Mouse (Mus musculus) myocyte (in vitro differentiated cells): ENCODE measurements around the gene Pde8b. TPM values are rescaled to one million over a fixed set of nuclear protein-coding genes. Genes with fewer than 3 reads are reported as not detected.

Source experiments
- H3K27me3 ChIP-seq: one replicate; pipeline ENCODE4 v1.6.1; 2011; ENCODE audit not compliant: control insufficient read depth, insufficient read depth, insufficient read length
- H3K36me3 ChIP-seq: one replicate; pipeline ENCODE4 v1.6.1; 2011; ENCODE audit not compliant: control insufficient read depth, insufficient read depth
- H3K4me2 ChIP-seq: one replicate; pipeline ENCODE4 v1.6.1; 2011; ENCODE audit warnings: low read depth, control low read depth
- H3K4me3 ChIP-seq: one replicate; pipeline ENCODE4 v1.5.1; 2011; ENCODE audit warnings: mild to moderate bottlenecking, control low read depth, moderate library complexity
- H3K79me2 ChIP-seq: one replicate; pipeline ENCODE4 v1.6.1; 2011; ENCODE audit not compliant: control insufficient read depth, insufficient read depth
- H3ac ChIP-seq: one replicate; pipeline ENCODE4 v1.6.1; 2011; ENCODE audit not compliant: control insufficient read depth, insufficient read length
- CEBPB ChIP-seq: IDR thresholded peaks from 2 replicates; pipeline ENCODE4 v1.6.1; 2011; ENCODE audit warnings: mild to moderate bottlenecking, moderate library complexity; ENCODE audit not compliant: poor library complexity, insufficient read depth, severe bottlenecking
- E2F4 ChIP-seq: IDR thresholded peaks from one replicate; pipeline ENCODE4 v1.6.1; 2011; ENCODE audit warnings: mild to moderate bottlenecking, control low read depth, moderate library complexity; ENCODE audit not compliant: insufficient read depth
- MAX ChIP-seq: IDR thresholded peaks from one replicate; pipeline ENCODE4 v1.6.1; 2011; ENCODE audit warnings: low read depth, mild to moderate bottlenecking, control low read depth
- MYOD1 ChIP-seq, 3 experiments: IDR thresholded peaks; one replicate each; pipeline ENCODE4 v1.6.1; 2011; ENCODE audit warnings: control low read depth in 2 of 3, low read depth in 2 of 3, mild to moderate bottlenecking in 2 of 3, moderate library complexity in 1 of 3; ENCODE audit not compliant: insufficient read length in 2 of 3, control insufficient read depth in 1 of 3
- MYOG ChIP-seq, 3 experiments: IDR thresholded peaks; one replicate each; pipeline ENCODE4 v1.6.1; 2011; ENCODE audit warnings: control low read depth in 2 of 3, low read depth in 2 of 3, mild to moderate bottlenecking in 2 of 3; ENCODE audit not compliant: insufficient read length in 2 of 3, control insufficient read depth in 1 of 3, insufficient read depth in 1 of 3
- POLR2A ChIP-seq: IDR thresholded peaks from one replicate; pipeline ENCODE4 v1.6.1; 2011; ENCODE audit warnings: low read depth, mild to moderate bottlenecking, control low read depth, moderate library complexity; ENCODE audit not compliant: insufficient read length
- POLR2AphosphoS2 ChIP-seq: IDR thresholded peaks from one replicate; pipeline ENCODE4 v1.6.1; 2011; ENCODE audit warnings: low read depth, control low read depth; ENCODE audit not compliant: insufficient read length
- REST ChIP-seq: IDR thresholded peaks from one replicate; pipeline ENCODE4 v1.6.1; 2011; ENCODE audit warnings: mild to moderate bottlenecking, control low read depth, moderate library complexity; ENCODE audit not compliant: insufficient read depth, insufficient read length
- SRF ChIP-seq: IDR thresholded peaks from one replicate; pipeline ENCODE4 v1.6.1; 2011; ENCODE audit warnings: low read depth; ENCODE audit not compliant: control insufficient read depth, insufficient read length
- TCF12 ChIP-seq: IDR thresholded peaks from one replicate; pipeline ENCODE4 v1.6.1; 2011; ENCODE audit warnings: mild to moderate bottlenecking, control low read depth; ENCODE audit not compliant: poor library complexity, insufficient read depth, severe bottlenecking
- TCF3 ChIP-seq: IDR thresholded peaks from one replicate; pipeline ENCODE4 v1.6.1; 2011; ENCODE audit warnings: low read depth, control low read depth; ENCODE audit not compliant: insufficient read length
- USF1 ChIP-seq: IDR thresholded peaks from one replicate; pipeline ENCODE4 v1.6.1; 2011; ENCODE audit warnings: low read depth, mild to moderate bottlenecking, control low read depth, moderate library complexity
- polyA plus RNA-seq: library from polyadenylated mRNA; unstranded; fragments of >200 nt; fragmentation: generic; extraction: Trizol; gene quantifications from one replicate; pipeline ENCODE4 v1.2.1, GENCODE M21; 2012; ENCODE audit warnings: missing spikeins

Pde8b gene
- polyA plus RNA-seq, 1 experiment = 0.05 TPM

GRCm38 (mm10) chr13:95260391-95260790, 10.3 kb upstream of the Pde8b start:
- no peaks in the 10 kb centered on the region for H3K79me2 ChIP-seq
- no peaks in the 10 kb centered on the region for H3K36me3 ChIP-seq
- H3K27me3 ChIP-seq = no peaks in the 10 kb centered on the region
- H3ac ChIP-seq = no peak overlapping the region
- no peak overlapping the region for H3K4me3 ChIP-seq
- no peak for TF ChIP-seq E2F4
- TF ChIP-seq TCF3 = no peak
- no peak for TF ChIP-seq TCF12
- H3K4me2 ChIP-seq = no peak overlapping the region

DNA sequence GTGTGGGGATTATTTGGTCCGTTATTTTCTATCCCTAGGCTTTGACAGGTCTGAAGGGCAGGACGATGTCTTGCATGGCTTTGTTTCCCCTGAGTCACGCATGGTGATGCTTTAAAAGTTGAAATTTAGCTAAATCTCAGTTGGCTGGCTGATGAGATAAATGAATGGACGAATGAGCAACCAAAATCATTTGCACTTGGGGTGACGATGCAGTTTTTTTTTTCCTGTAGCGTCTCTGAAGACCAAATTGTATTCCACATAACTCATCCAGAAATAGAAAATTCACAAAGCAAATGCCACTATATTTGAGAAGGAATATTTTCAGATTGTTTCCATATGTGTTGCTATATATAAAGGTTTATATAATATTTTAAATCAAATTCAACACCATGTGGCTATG, 6.9 kb upstream of the Pde8b start:
- H3K4me2 ChIP-seq = no peak overlapping the region
- no peak overlapping the region for H3ac ChIP-seq
- no peaks in the 10 kb centered on the region for H3K79me2 ChIP-seq
- H3K36me3 ChIP-seq = no peaks in the 10 kb centered on the region
- no peak overlapping the region for H3K4me3 ChIP-seq
- TF ChIP-seq MYOG (IDR thresholded peaks at IDR 0.05; ENCODE audit: control insufficient read depth in 1 of 3, insufficient read depth in 1 of 3, insufficient read length in 2 of 3, low read depth in 2 of 3) = no peak
- H3K27me3 ChIP-seq = peaks cover 9% of the 10 kb centered on the region

GRCm38 (mm10) chr13:95255083-95255482, 4.9 kb upstream of the Pde8b start:
- Histone ChIP-seq H3K27me3 (peaks cover 19% of the 10 kb centered on the region), H3ac (no peak overlapping the region), H3K4me3 (no peak overlapping the region), H3K4me2 (no peak overlapping the region), H3K36me3 (no peaks in the 10 kb centered on the region), H3K79me2 (no peaks in the 10 kb centered on the region)
- TF ChIP-seq MAX (no peak), E2F4 (no peak), MYOG (IDR thresholded peaks at IDR 0.05; ENCODE audit: control insufficient read depth in 1 of 3, insufficient read depth in 1 of 3, insufficient read length in 2 of 3, low read depth in 2 of 3) (no peak)

DNA sequence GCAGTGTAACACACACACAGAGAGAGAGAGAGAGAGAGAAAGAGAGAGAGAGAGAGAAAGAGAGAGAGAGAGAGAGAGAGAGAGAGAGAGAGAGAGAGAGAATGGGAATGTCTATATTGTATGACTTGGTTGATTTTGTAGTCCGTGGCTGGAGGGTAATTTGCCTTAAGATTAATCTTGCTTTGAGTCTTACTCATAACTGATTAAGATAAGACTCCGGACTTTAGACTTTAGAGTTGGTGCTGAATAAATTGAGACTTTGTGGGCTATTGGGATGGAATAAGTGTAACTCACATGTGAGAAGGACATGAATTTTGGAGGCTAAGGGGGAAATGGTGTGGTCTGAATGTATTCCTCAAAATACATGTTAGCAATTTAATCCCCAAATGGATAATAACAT, 7.1 kb downstream of the Pde8b start:
- Histone ChIP-seq H3K79me2 (no peaks in the 10 kb centered on the region), H3K36me3 (no peaks in the 10 kb centered on the region), H3ac (no peak overlapping the region), H3K27me3 (peaks cover 12% of the 10 kb centered on the region), H3K4me2 (no peak overlapping the region), H3K4me3 (no peak overlapping the region)
- TF ChIP-seq MAX (no peak), TCF12 (no peak), REST (no peak), MYOG (IDR thresholded peaks at IDR 0.05; ENCODE audit: control insufficient read depth in 1 of 3, insufficient read depth in 1 of 3, insufficient read length in 2 of 3, low read depth in 2 of 3) (no peak), TCF3 (no peak), MYOD1 (IDR thresholded peaks at IDR 0.05; ENCODE audit: control insufficient read depth in 1 of 3, insufficient read length in 2 of 3, low read depth in 2 of 3) (no peak), E2F4 (no peak)

DNA sequence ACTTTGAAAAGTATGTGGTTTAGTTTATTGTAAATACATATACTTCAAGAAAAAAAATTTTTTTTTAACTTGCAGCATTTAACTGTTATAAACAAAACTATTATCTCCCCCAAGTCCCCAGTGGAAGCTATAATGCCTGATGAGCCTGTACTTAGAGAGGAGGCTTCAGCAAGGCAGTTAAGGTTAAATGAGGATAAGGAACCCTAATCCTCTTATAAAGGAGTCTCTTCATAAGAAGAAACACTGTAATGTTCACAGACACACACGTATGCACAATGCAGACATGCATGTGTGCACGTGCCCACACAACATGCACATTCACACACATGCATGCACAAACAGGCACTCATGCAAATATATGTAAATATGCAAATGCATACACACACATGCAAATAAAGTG, 12.6 kb downstream of the Pde8b start:
- H3K4me3 ChIP-seq = no peak overlapping the region
- H3K4me2 ChIP-seq = no peak overlapping the region
- no peak for TF ChIP-seq E2F4
- TF ChIP-seq USF1 = no peak
- TF ChIP-seq MAX = no peak
- no peak for TF ChIP-seq POLR2AphosphoS2
- no peak for TF ChIP-seq MYOD1 (IDR thresholded peaks at IDR 0.05; ENCODE audit: control insufficient read depth in 1 of 3, insufficient read length in 2 of 3, low read depth in 2 of 3)
- no peak for TF ChIP-seq TCF12
- no peak for TF ChIP-seq CEBPB
- TF ChIP-seq TCF3 = no peak
- no peaks in the 10 kb centered on the region for H3K79me2 ChIP-seq
- H3K27me3 ChIP-seq = peaks cover 3% of the 10 kb centered on the region
- H3K36me3 ChIP-seq = no peaks in the 10 kb centered on the region
- no peak overlapping the region for H3ac ChIP-seq

DNA sequence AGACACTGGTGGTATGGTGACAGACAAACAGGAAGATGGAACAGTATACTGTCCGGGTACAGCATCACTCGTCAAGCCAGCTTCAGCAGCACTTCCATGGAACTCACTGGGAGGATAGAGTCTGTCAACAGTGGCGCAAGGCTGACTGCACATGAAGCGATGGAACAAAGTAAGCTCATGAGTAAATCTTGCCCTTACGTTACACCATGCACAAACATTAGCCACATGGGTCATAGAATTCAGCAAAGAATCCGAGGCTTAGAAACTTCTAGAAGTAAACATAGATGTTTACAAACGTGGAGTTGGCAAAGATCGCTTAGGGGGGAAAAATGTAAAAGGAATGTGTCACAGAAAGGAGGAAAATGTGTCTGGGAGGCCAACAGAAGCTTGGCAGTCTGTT, 14.9 kb downstream of the Pde8b start:
- Histone ChIP-seq H3K4me3 (no peak overlapping the region), H3K36me3 (no peaks in the 10 kb centered on the region), H3K79me2 (no peaks in the 10 kb centered on the region), H3K4me2 (no peak overlapping the region), H3K27me3 (no peaks in the 10 kb centered on the region), H3ac (no peak overlapping the region)
- no peak for TF ChIP-seq CEBPB
- no peak for TF ChIP-seq POLR2AphosphoS2
- no peak for TF ChIP-seq REST
- TF ChIP-seq MYOD1 (IDR thresholded peaks at IDR 0.05; ENCODE audit: control insufficient read depth in 1 of 3, insufficient read length in 2 of 3, low read depth in 2 of 3) = no peak
- no peak for TF ChIP-seq MYOG (IDR thresholded peaks at IDR 0.05; ENCODE audit: control insufficient read depth in 1 of 3, insufficient read depth in 1 of 3, insufficient read length in 2 of 3, low read depth in 2 of 3)
- TF ChIP-seq TCF12 = no peak
- no peak for TF ChIP-seq E2F4
- TF ChIP-seq MAX = no peak
- no peak for TF ChIP-seq SRF
- no peak for TF ChIP-seq POLR2A
